Mouse (Mus musculus): ENCODE data around the gene Paqr8. TPM values are rescaled to one million over a fixed set of nuclear protein-coding genes. Genes with fewer than 3 reads are reported as not detected.
"Not testable (repeated sequence)": the region's sequence is repeated elsewhere in the genome, so short reads cannot be mapped to it uniquely, and the experiment has no call there.

Paqr8 gene
- total RNA-seq, 2 experiments from 2014 or later, result 153 to 156 TPM

GRCm38 (mm10) chr1:20908541-20908940 lies 18.1 kb downstream of the Paqr8 start:
- peak in 1 of 2 experiments; percentile 60 for DNase-seq (ENCODE audit: low spot score in 2 of 2)

GRCm38 (mm10) chr1:20912115-20912514 lies 21.7 kb downstream of the Paqr8 start:
- DNase-seq (ENCODE audit: low spot score in 2 of 2), result no peak

GRCm38 (mm10) chr1:20912527-20913171 lies 22.2 kb downstream of the Paqr8 start:
- DNase-seq (ENCODE audit: low spot score in 2 of 2), result no peak

GRCm38 (mm10) chr1:20914769-20915168 lies 24.4 kb downstream of the Paqr8 start:
- no peak for DNase-seq (ENCODE audit: low spot score in 2 of 2)

GRCm38 (mm10) chr1:20915608-20916007 lies 25.2 kb downstream of the Paqr8 start:
- no peak for DNase-seq (ENCODE audit: low spot score in 2 of 2)

- DNase-seq (ENCODE audit: low spot score in 2 of 2), result no peak
These were observed 27.2 kb downstream of the Paqr8 start for GRCm38 (mm10) chr1:20917496-20918050.

GRCm38 (mm10) chr1:20919728-20920127 lies 29.3 kb downstream of the Paqr8 start:
- DNase-seq (ENCODE audit: low spot score in 2 of 2), result no peak

- DNase-seq (ENCODE audit: low spot score in 2 of 2), result peak in 1 of 2 experiments; percentile 30
These were observed 30.7 kb downstream of the Paqr8 start for GRCm38 (mm10) chr1:20921081-20921528.

- DNase-seq (ENCODE audit: low spot score in 2 of 2), result peak in 1 of 2 experiments; percentile 50
These were observed 32.4 kb downstream of the Paqr8 start for GRCm38 (mm10) chr1:20922612-20923399.

GRCm38 (mm10) chr1:20925324-20925723 lies 34.9 kb downstream of the Paqr8 start:
- DNase-seq (ENCODE audit: low spot score in 2 of 2), result not testable (repeated sequence)

GRCm38 (mm10) chr1:20925926-20926325 lies 35.5 kb downstream of the Paqr8 start:
- DNase-seq (ENCODE audit: low spot score in 2 of 2), result no peak

GRCm38 (mm10) chr1:20926376-20926775 lies 36.0 kb downstream of the Paqr8 start:
- DNase-seq (ENCODE audit: low spot score in 2 of 2), result no peak

GRCm38 (mm10) chr1:20928487-20928886 lies 38.1 kb downstream of the Paqr8 start:
- DNase-seq (ENCODE audit: low spot score in 2 of 2), result no peak

GRCm38 (mm10) chr1:20933457-20933856 lies 43.1 kb downstream of the Paqr8 start:
- DNase-seq (ENCODE audit: low spot score in 2 of 2), result peak; percentile 57 to 74

- no peak for DNase-seq (ENCODE audit: low spot score in 2 of 2)
These were observed 44.7 kb downstream of the Paqr8 start for GRCm38 (mm10) chr1:20935106-20935505.

GRCm38 (mm10) chr1:20939046-20939445 lies 48.6 kb downstream of the Paqr8 start:
- DNase-seq (ENCODE audit: low spot score in 2 of 2), result peak in 1 of 2 experiments; percentile 80

- no peak for DNase-seq (ENCODE audit: low spot score in 2 of 2)
These were observed 49.7 kb downstream of the Paqr8 start for GRCm38 (mm10) chr1:20940151-20940550.

- DNase-seq (ENCODE audit: low spot score in 2 of 2), result no peak
These were observed 50.9 kb downstream of the Paqr8 start for GRCm38 (mm10) chr1:20941322-20941721.

GRCm38 (mm10) chr1:20941857-20942256 lies 51.5 kb downstream of the Paqr8 start:
- DNase-seq (ENCODE audit: low spot score in 2 of 2), result no peak

GRCm38 (mm10) chr1:20943016-20943415 lies 52.6 kb downstream of the Paqr8 start:
- no peak for DNase-seq (ENCODE audit: low spot score in 2 of 2)

- peak; percentile 89 to 95 for DNase-seq (ENCODE audit: low spot score in 2 of 2)
These were observed 60.9 kb downstream of the Paqr8 start, which contains the start of gene Efhc1 for GRCm38 (mm10) chr1:20951300-20951763. Gene Efhc1, plus strand, starts transcription at chr1:20951626.

- no peak for DNase-seq (ENCODE audit: low spot score in 2 of 2)
These were observed 61.4 kb downstream of the Paqr8 start for GRCm38 (mm10) chr1:20951799-20952198.
